Mouse (Mus musculus): ENCODE results near the gene Alox8. TPM values are rescaled to one million over a fixed set of nuclear protein-coding genes. Genes with fewer than 3 reads are reported as not detected.

Alox8 gene
- total and polyA plus RNA-seq, 2 experiments from 2014 or later, result 0.86 to 3.0 TPM

GRCm38 (mm10) chr11:69221070-69221469 is 23.4 kb upstream of the Alox8 start:
- 30% methylated on average over 4 of the region's 4 CpGs for WGBS
- H3K4me1 ChIP-seq (ENCODE audit: control insufficient read depth, insufficient read depth), result no peaks in the 10 kb centered on the region
- no peak overlapping the region for H3K4me3 ChIP-seq (ENCODE audit: low read depth, low read length)
- H3K4me2 ChIP-seq (ENCODE audit: low read depth, low read length), result no peak overlapping the region
- TF ChIP-seq EP300 (IDR thresholded peaks at IDR 0.05; ENCODE audit: low read depth), result peak; percentile 95
- peak; percentile 26 for TF ChIP-seq CTCF (IDR thresholded peaks at IDR 0.05; ENCODE audit: low read depth)
- H3K27me3 ChIP-seq (ENCODE audit: control insufficient read depth, insufficient read depth, low read length), result 0 out of 2 replicates have a peak, but pooled peaks cover 10% of the 10 kb centered on the region
- no peaks in the 10 kb centered on the region for H3K36me3 ChIP-seq (replicated peaks; ENCODE audit: control insufficient read depth, insufficient read depth, low read length)
- DNase-seq (ENCODE audit: low spot score) (peak; percentile 84), ATAC-seq (ENCODE audit: insufficient read depth, low read depth) (peak; percentile 94)
- H3K27ac ChIP-seq (ENCODE audit: low read depth), result no peak overlapping the region
- no peaks in the 10 kb centered on the region for H3K9me3 ChIP-seq (replicated peaks; ENCODE audit: control insufficient read depth, low read length)
- H3K9ac ChIP-seq (replicated peaks; ENCODE audit: low read depth, low read length), result no peak overlapping the region

- Histone ChIP-seq H3K4me2 (ENCODE audit: low read depth, low read length) (no peak overlapping the region), H3K9ac (replicated peaks; ENCODE audit: low read depth, low read length) (no peak overlapping the region), H3K4me3 (ENCODE audit: low read depth, low read length) (no peak overlapping the region), H3K9me3 (replicated peaks; ENCODE audit: control insufficient read depth, low read length) (no peaks in the 10 kb centered on the region), H3K36me3 (replicated peaks; ENCODE audit: control insufficient read depth, insufficient read depth, low read length) (no peaks in the 10 kb centered on the region), H3K4me1 (ENCODE audit: control insufficient read depth, insufficient read depth) (no peaks in the 10 kb centered on the region), H3K27me3 (ENCODE audit: control insufficient read depth, insufficient read depth, low read length) (0 out of 2 replicates have a peak, but pooled peaks cover 12% of the 10 kb centered on the region), H3K27ac (ENCODE audit: low read depth) (no peak overlapping the region)
- no peak for ATAC-seq (ENCODE audit: insufficient read depth, low read depth)
- WGBS, result 45% methylated on average over 2 of the region's 2 CpGs
- DNase-seq (ENCODE audit: low spot score), result no peak
- TF ChIP-seq EP300 (IDR thresholded peaks at IDR 0.05; ENCODE audit: low read depth), result no peak
- no peak for TF ChIP-seq CTCF (IDR thresholded peaks at IDR 0.05; ENCODE audit: low read depth)
Measured at GRCm38 (mm10) chr11:69218661-69219060, 21.0 kb upstream of the Alox8 start.

GRCm38 (mm10) chr11:69217411-69217810 is 19.8 kb upstream of the Alox8 start:
- Histone ChIP-seq H3K4me2 (ENCODE audit: low read depth, low read length) (no peak overlapping the region), H3K9me3 (replicated peaks; ENCODE audit: control insufficient read depth, low read length) (no peaks in the 10 kb centered on the region), H3K36me3 (replicated peaks; ENCODE audit: control insufficient read depth, insufficient read depth, low read length) (no peaks in the 10 kb centered on the region), H3K4me1 (ENCODE audit: control insufficient read depth, insufficient read depth) (no peaks in the 10 kb centered on the region), H3K27ac (ENCODE audit: low read depth) (no peak overlapping the region), H3K27me3 (ENCODE audit: control insufficient read depth, insufficient read depth, low read length) (0 out of 2 replicates have a peak, but pooled peaks cover 12% of the 10 kb centered on the region), H3K9ac (replicated peaks; ENCODE audit: low read depth, low read length) (no peak overlapping the region), H3K4me3 (ENCODE audit: low read depth, low read length) (no peak overlapping the region)
- no peak for TF ChIP-seq CTCF (IDR thresholded peaks at IDR 0.05; ENCODE audit: low read depth)
- no peak for TF ChIP-seq EP300 (IDR thresholded peaks at IDR 0.05; ENCODE audit: low read depth)
- no peak for ATAC-seq (ENCODE audit: insufficient read depth, low read depth)
- WGBS, result 81% methylated on average over 5 of the region's 5 CpGs
- no peak for DNase-seq (ENCODE audit: low spot score)

- DNase-seq (ENCODE audit: low spot score) (peak; percentile 45), ATAC-seq (ENCODE audit: insufficient read depth, low read depth) (no peak)
- H3K27me3 ChIP-seq (ENCODE audit: control insufficient read depth, insufficient read depth, low read length), result 0 out of 2 replicates have a peak, but pooled peaks cover 11% of the 10 kb centered on the region
- TF ChIP-seq EP300 (IDR thresholded peaks at IDR 0.05; ENCODE audit: low read depth) (no peak), CTCF (IDR thresholded peaks at IDR 0.05; ENCODE audit: low read depth) (no peak)
- no peak overlapping the region for H3K27ac ChIP-seq (ENCODE audit: low read depth)
- H3K9me3 ChIP-seq (replicated peaks; ENCODE audit: control insufficient read depth, low read length), result no peaks in the 10 kb centered on the region
- no peaks in the 10 kb centered on the region for H3K36me3 ChIP-seq (replicated peaks; ENCODE audit: control insufficient read depth, insufficient read depth, low read length)
- H3K4me1 ChIP-seq (ENCODE audit: control insufficient read depth, insufficient read depth), result no peaks in the 10 kb centered on the region
- H3K4me3 ChIP-seq (ENCODE audit: low read depth, low read length), result no peak overlapping the region
- no peak overlapping the region for H3K9ac ChIP-seq (replicated peaks; ENCODE audit: low read depth, low read length)
- H3K4me2 ChIP-seq (ENCODE audit: low read depth, low read length), result peak overlapping the region; percentile 28
- WGBS, result 30% methylated on average over 2 of the region's 2 CpGs
Measured at GRCm38 (mm10) chr11:69211431-69211830, 13.8 kb upstream of the Alox8 start.

GRCm38 (mm10) chr11:69202469-69203230 is 5.0 kb upstream of the Alox8 start:
- Histone ChIP-seq H3K4me3 (ENCODE audit: low read depth, low read length) (no peak overlapping the region), H3K4me2 (ENCODE audit: low read depth, low read length) (no peak overlapping the region), H3K9ac (replicated peaks; ENCODE audit: low read depth, low read length) (no peak overlapping the region), H3K36me3 (replicated peaks; ENCODE audit: control insufficient read depth, insufficient read depth, low read length) (no peaks in the 10 kb centered on the region), H3K9me3 (replicated peaks; ENCODE audit: control insufficient read depth, low read length) (no peaks in the 10 kb centered on the region), H3K27ac (ENCODE audit: low read depth) (no peak overlapping the region), H3K27me3 (ENCODE audit: control insufficient read depth, insufficient read depth, low read length) (peaks cover 6% of the 10 kb centered on the region), H3K4me1 (ENCODE audit: control insufficient read depth, insufficient read depth) (0 out of 2 replicates have a peak, but pooled peaks cover under 1% of the 10 kb centered on the region)
- no peak for TF ChIP-seq CTCF (IDR thresholded peaks at IDR 0.05; ENCODE audit: low read depth)
- no peak for TF ChIP-seq EP300 (IDR thresholded peaks at IDR 0.05; ENCODE audit: low read depth)
- ATAC-seq (ENCODE audit: insufficient read depth, low read depth), result no peak
- 66% methylated on average over 13 of the region's 13 CpGs for WGBS
- DNase-seq (ENCODE audit: low spot score), result no peak

Data from heart, postnatal 0 days (tissue).